Mouse (Mus musculus) forebrain, embryonic 10.5 days (tissue): ENCODE measurements around the gene Cdk2. TPM values are rescaled to one million over a fixed set of nuclear protein-coding genes. Genes with fewer than 3 reads are reported as not detected.

Experiments
- DNase-seq: peaks from one replicate; pipeline ENCODE4 v3.0.0-alpha.2; 2017; ENCODE audit warnings: low spot score; ENCODE audit errors: extremely low spot score
- H3K27ac ChIP-seq: fragments of 300-500 bp; sonication (generic); 2 replicates; pipeline ENCODE4 v1.5.1; 2016; ENCODE audit warnings: mild to moderate bottlenecking
- H3K27me3 ChIP-seq: fragments of 300-500 bp; sonication (generic); 2 replicates; pipeline ENCODE4 v1.6.1; 2016; ENCODE audit warnings: mild to moderate bottlenecking; ENCODE audit not compliant: poor library complexity, severe bottlenecking
- H3K36me3 ChIP-seq: fragments of 300-500 bp; sonication (generic); replicated peaks from 2 replicates; pipeline ENCODE4 v1.6.1; 2016; ENCODE audit warnings: mild to moderate bottlenecking, moderate library complexity
- H3K4me1 ChIP-seq: fragments of 300-500 bp; sonication (generic); 2 replicates; pipeline ENCODE4 v1.6.1; 2016
- H3K4me3 ChIP-seq: fragments of 300-500 bp; sonication (generic); 2 replicates; pipeline ENCODE4 v1.5.1; 2016; ENCODE audit warnings: mild to moderate bottlenecking, moderate library complexity
- H3K9me3 ChIP-seq: fragments of 300-500 bp; sonication (generic); 2 replicates; pipeline ENCODE4 v1.6.1; 2016; ENCODE audit warnings: mild to moderate bottlenecking, moderate library complexity
- WGBS: fragments of 180-500 bp; shearing (Covaris S2); methylation state at CpG from one replicate; pipeline ENCODE4 v1.1.7; 2016; 5-methylcytosine and 5-hydroxymethylcytosine counted together
- polyA plus RNA-seq: library from polyadenylated mRNA; unstranded; fragments of >200 nt; fragmentation: Nextera tagmentation; extraction: Ambion mirVana; gene quantifications from 2 replicates; pipeline ENCODE4 v1.2.1, GENCODE M21; 2016

Gene Cdk2
- polyA plus RNA-seq, 1 experiment from 2014 or later = 119 TPM

DNA sequence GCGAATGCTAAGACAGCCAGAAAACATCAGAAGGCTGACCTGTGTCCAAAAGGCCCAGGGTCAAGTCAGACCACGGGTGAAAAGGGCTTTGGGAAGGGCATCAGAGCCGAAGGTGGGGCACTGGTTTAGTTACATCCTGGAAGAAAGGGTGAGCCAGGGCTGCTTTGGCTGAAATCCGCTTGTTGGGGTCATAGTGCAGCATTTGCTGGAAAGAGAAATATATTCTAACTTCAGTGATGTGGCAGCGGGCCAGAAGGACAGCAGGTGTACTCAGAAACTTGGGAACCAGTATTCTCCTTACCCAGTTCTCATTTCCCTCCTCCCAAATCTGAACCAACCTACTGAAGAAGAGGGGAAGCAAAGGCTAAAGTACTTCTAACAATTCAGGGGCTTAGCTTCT is 5.8 kb downstream of the Cdk2 start:
- H3K27me3 ChIP-seq = no peaks in the 10 kb centered on the region
- H3K9me3 ChIP-seq = no peaks in the 10 kb centered on the region
- 90% methylated on average over 5 of the region's 5 CpGs for WGBS
- no peak overlapping the region for H3K27ac ChIP-seq
- H3K4me1 ChIP-seq = peaks cover 35% of the 10 kb centered on the region
- H3K4me3 ChIP-seq = no peak overlapping the region
- H3K36me3 ChIP-seq = peaks cover 63% of the 10 kb centered on the region
- no peak for DNase-seq

- H3K9me3 ChIP-seq = no peaks in the 10 kb centered on the region
- 88% methylated on average over 6 of the region's 6 CpGs for WGBS
- H3K4me1 ChIP-seq = peaks cover 25% of the 10 kb centered on the region
- H3K36me3 ChIP-seq = peaks cover 48% of the 10 kb centered on the region
- peak overlapping the region; percentile 67; the same call in 1 of the 2 replicates for H3K27ac ChIP-seq
- no peak for DNase-seq
- H3K4me3 ChIP-seq = peak overlapping the region; percentile 87; the same call in 1 of the 2 replicates
- H3K27me3 ChIP-seq = no peaks in the 10 kb centered on the region
Observed at GRCm38 (mm10) chr10:128697072-128697725, 7.6 kb downstream of the Cdk2 start.

DNA sequence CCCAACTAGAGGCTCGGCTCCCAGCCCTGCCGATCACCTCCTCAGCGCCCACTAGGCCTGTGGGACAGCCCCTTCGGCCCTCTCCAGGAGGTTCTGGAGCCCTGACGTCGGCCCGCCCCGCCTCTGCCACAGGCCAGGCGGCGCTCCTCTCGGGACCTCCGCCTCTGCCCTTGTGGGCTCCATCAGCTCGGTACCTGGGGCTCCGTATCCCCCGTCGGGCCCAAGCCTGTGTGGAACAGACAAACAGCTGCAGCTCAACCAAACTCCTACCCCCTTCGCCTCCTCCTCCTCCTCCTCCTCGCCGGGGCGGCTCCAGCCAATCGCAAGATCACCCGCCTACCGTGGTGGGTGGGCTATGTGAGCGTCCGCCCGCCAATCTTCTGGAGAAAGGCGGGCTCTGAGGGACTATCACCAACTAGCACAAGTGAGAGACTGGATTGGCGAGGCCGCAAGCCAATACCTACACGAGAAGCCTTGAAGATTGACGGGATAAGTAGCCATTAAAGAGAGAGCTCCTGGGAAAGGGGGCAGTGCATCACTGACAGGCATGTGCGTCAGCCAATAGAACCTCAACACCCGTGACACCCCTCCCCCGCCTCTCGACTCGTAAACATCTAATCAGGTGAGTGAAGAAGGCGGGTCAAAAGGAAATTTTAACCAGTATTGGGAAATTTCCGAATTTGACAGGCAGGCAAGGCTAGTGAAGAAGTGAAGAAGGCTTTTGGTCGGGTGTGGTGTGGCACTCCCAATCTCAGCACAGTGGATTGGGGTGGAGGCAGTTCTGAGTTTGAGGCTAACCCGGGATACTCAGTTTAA is 8.6 kb downstream of the Cdk2 start, which contains the start of gene Rab5b:
Gene Rab5b, minus strand, starts transcription at position 273 of the 816 bp plus-strand sequence.
- under 1% methylated on average over 40 of the region's 40 CpGs for WGBS
- Histone ChIP-seq H3K9me3 (no peaks in the 10 kb centered on the region), H3K4me3 (peak within 1 kb of the TSS; percentile 87), H3K27ac (peak within 1 kb of the TSS; percentile 97), H3K27me3 (no peaks in the 10 kb centered on the region), H3K4me1 (peaks cover 25% of the 10 kb centered on the region), H3K36me3 (peaks cover 38% of the 10 kb centered on the region)
- DNase-seq = peak; percentile 99

DNA sequence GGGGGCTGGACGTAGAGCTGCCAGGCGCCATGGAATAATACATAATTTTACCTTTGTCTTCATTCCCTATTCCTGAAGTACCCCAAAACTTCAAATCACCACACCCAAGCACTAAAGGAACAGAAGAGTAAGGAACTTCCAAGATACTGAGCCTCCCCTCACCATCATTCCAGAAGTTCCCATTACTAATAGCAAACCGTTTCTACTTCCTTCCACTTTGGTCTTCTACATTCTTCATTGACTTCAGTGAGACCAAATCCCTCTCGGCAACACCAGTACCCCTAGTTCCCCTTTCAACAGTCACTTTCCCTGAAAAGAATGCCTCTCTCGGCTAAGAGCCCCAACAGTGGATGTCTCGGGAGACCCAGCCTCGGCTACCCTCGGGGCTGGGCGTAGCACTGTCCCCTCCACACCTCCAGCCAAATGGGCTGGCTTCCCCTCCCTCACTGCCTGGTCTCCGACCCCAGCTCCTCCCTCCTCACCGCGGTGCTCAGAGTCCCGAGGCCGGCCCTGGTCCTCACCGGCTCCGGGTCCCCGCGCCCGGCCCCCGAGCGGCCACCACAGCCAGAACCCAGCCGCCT is 9.3 kb downstream of the Cdk2 start:
- peak overlapping the region; percentile 87 for H3K4me3 ChIP-seq
- peaks cover 31% of the 10 kb centered on the region for H3K36me3 ChIP-seq
- no peaks in the 10 kb centered on the region for H3K27me3 ChIP-seq
- peaks cover 25% of the 10 kb centered on the region for H3K4me1 ChIP-seq
- WGBS = 3% methylated on average over 22 of the region's 22 CpGs
- H3K27ac ChIP-seq = peak overlapping the region; percentile 97
- no peak for DNase-seq
- H3K9me3 ChIP-seq = no peaks in the 10 kb centered on the region

- Histone ChIP-seq H3K4me1 (peaks cover 20% of the 10 kb centered on the region), H3K36me3 (peaks cover 16% of the 10 kb centered on the region), H3K4me3 (peak overlapping the region; percentile 87), H3K27ac (peak overlapping the region; percentile 79; the same call in 1 of the 2 replicates), H3K9me3 (no peaks in the 10 kb centered on the region), H3K27me3 (peaks cover 36% of the 10 kb centered on the region)
- DNase-seq = no peak
- WGBS = 4% methylated on average over 9 of the region's 9 CpGs
Observed at GRCm38 (mm10) chr10:128674469-128675008, 30.3 kb downstream of the Cdk2 start.

DNA sequence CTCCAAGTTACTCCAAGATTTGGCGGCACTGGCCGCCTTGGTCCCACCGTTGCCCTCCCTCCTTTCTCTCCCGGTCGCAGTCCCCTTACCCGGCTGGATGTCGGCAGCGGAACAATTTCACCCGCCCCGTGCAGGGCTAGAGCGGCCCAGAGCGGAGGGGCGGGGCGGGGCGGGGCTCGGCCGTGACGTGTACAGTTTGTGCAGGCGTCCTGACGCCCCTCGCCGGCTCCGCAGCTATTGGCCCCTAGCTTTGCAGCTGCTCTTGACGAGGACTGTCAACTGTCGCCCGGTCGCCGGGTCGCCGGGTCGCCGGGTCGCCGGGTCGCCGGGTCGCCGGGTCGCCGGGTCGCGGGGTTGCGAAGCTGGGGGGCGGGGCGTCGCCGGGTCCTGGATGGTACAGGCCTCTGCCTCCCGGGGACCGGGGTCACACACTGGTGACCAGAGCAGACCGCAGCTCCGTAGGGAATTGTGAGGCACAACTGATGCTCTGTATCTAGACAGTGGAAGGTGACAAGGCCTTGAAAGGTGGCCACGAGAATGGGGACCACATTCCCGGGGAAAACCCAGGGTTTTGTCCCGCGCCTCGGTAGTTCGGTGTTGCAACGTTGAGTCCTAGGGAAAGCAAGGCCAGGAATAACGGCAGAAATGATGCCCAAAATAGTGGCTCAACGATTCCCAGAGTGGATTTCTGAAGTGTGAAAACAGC is 30.9 kb downstream of the Cdk2 start, which contains the start of gene Suox:
Gene Suox, minus strand, starts transcription at position 311 of the 706 bp plus-strand sequence.
- Histone ChIP-seq H3K27ac (peak within 1 kb of the TSS; percentile 79), H3K4me1 (peaks cover 26% of the 10 kb centered on the region), H3K36me3 (peaks cover 10% of the 10 kb centered on the region; the same call in 1 of the 2 replicates), H3K4me3 (peak within 1 kb of the TSS; percentile 87), H3K27me3 (peaks cover 36% of the 10 kb centered on the region), H3K9me3 (no peaks in the 10 kb centered on the region)
- under 1% methylated on average over 60 of the region's 60 CpGs for WGBS
- DNase-seq = peak; percentile 91

GRCm38 (mm10) chr10:128671148-128671547 is 33.7 kb downstream of the Cdk2 start:
- no peak for DNase-seq
- peaks cover 35% of the 10 kb centered on the region for H3K4me1 ChIP-seq
- WGBS = 92% methylated on average over 9 of the region's 9 CpGs
- peaks cover 10% of the 10 kb centered on the region; the same call in 1 of the 2 replicates for H3K36me3 ChIP-seq
- peaks cover 36% of the 10 kb centered on the region for H3K27me3 ChIP-seq
- H3K4me3 ChIP-seq = no peak overlapping the region
- H3K9me3 ChIP-seq = no peaks in the 10 kb centered on the region
- no peak overlapping the region for H3K27ac ChIP-seq

DNA sequence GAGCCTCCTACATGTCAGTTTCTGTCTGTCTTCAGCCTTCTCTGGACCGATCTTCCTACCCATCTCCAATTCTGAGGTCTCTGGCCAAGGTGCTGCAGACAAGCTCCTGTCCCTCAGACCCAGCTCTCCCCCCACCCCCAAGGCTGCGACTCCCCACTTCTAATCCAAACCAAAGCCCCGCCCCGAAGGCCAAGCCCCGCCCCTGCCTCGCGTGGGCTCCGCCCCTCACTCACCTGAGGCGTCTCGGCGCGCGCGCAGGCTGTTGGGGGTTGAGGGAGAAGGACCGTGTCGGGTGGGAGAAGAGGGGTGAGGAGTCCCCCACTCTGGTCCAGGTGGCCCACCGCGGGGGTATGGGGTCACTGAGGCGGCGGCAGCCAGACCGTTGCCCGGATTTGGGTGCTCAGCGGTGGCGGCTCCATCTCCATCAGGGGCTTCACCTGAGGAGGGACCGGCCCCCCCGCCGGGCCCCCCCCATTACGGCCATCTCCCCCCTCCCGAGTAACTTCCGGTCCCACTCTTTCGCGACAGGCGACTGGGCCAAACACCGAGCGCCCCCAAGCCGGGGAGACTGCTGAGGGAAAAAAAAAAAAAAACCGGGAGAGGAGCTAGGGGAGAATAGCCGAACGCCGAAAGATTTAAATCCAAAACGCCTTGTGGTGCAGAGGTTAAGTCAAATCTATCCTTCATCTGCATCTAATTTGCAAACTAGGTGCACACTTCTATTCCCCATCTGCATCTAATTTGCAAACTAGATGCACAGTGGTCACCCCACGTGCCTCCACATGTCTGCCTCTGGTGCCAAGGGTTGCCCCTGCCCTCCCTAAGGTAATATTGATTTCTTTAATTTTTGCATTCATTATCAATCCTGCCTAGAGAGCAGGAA is 35.8 kb downstream of the Cdk2 start:
- peaks cover 30% of the 10 kb centered on the region for H3K4me1 ChIP-seq
- peak overlapping the region; percentile 89 for H3K27ac ChIP-seq
- WGBS = under 1% methylated on average over 42 of the region's 42 CpGs
- peak; percentile 61 for DNase-seq
- 0 out of 2 replicates have a peak, but pooled peaks cover 10% of the 10 kb centered on the region for H3K36me3 ChIP-seq
- H3K4me3 ChIP-seq = peak overlapping the region; percentile 86
- no peaks in the 10 kb centered on the region for H3K9me3 ChIP-seq
- H3K27me3 ChIP-seq = peaks cover 36% of the 10 kb centered on the region

DNA sequence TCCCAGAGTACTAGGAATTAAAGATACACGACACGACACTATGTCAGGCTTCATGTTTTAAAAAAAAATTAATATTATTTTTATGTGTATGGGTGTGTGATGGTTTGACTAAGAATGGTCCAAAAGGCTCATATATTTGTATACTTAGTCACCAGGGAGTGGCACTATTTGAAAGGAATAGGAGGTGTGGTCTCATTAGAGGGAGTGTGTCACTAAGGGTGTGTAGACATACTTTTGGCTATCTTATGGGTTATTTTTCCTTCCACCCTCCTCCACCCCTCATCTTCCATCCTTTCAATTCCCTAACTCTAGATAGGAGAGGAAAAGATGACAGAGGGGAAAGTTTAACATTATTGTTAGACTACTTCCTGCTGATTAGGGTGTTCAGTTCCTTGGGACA is 39.0 kb downstream of the Cdk2 start:
- Histone ChIP-seq H3K4me1 (peaks cover 16% of the 10 kb centered on the region), H3K36me3 (0 out of 2 replicates have a peak, but pooled peaks cover 3% of the 10 kb centered on the region), H3K27ac (no peak overlapping the region), H3K27me3 (peaks cover 12% of the 10 kb centered on the region; the same call in 1 of the 2 replicates), H3K9me3 (no peaks in the 10 kb centered on the region), H3K4me3 (no peak overlapping the region)
- no peak for DNase-seq
- 94% methylated on average over 2 of the region's 2 CpGs for WGBS

- Histone ChIP-seq H3K27me3 (peaks cover 7% of the 10 kb centered on the region; the same call in 1 of the 2 replicates), H3K9me3 (no peaks in the 10 kb centered on the region), H3K4me3 (no peak overlapping the region), H3K4me1 (peaks cover 16% of the 10 kb centered on the region), H3K36me3 (no peaks in the 10 kb centered on the region), H3K27ac (no peak overlapping the region)
- no peak for DNase-seq
- WGBS = 90% methylated on average over 3 of the region's 3 CpGs
Observed at GRCm38 (mm10) chr10:128665307-128665706, 39.5 kb downstream of the Cdk2 start.

DNA sequence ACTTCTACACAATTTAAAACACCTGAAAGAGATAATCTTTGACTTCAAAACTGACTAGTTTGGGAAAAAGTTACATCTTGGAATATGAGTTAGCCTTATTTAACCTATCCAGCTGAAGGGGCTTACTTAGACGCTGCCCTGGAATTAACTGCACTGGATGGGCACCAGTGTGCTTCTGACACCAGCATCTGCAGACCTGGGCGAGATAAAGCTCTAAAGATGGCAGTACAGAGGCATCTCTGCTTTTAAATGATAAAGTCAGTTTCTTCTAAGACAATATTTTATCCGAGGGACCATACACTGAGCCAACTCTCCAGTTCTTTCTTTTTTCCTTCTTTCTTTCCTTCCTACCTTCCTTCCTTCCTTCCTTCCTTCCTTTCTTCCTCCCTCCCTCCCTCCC is 40.0 kb downstream of the Cdk2 start:
- H3K36me3 ChIP-seq = no peaks in the 10 kb centered on the region
- no peak overlapping the region for H3K27ac ChIP-seq
- H3K27me3 ChIP-seq = peaks cover 2% of the 10 kb centered on the region; the same call in 1 of the 2 replicates
- DNase-seq = no peak
- WGBS = 71% methylated on average over 3 of the region's 3 CpGs
- H3K4me3 ChIP-seq = no peak overlapping the region
- peaks cover 17% of the 10 kb centered on the region for H3K4me1 ChIP-seq
- no peaks in the 10 kb centered on the region for H3K9me3 ChIP-seq
